Mouse (Mus musculus): ENCODE data around the gene Fam135a.

Fam135a gene

GRCm38 (mm10) chr1:24099926-24100869 is at the start of gene Fam135a:
Gene Fam135a, minus strand, starts transcription at chr1:24100341.
- DNase-seq (ENCODE audit: low read depth, low spot score) = no peak

GRCm38 (mm10) chr1:24143504-24143903 is 43.4 kb upstream of the Fam135a start:
- no peak for DNase-seq (ENCODE audit: low read depth, low spot score)

- no peak for DNase-seq (ENCODE audit: low read depth, low spot score)
Measured at GRCm38 (mm10) chr1:24140555-24140954, 40.4 kb upstream of the Fam135a start.

GRCm38 (mm10) chr1:24137133-24137532 is 37.0 kb upstream of the Fam135a start:
- DNase-seq (ENCODE audit: low read depth, low spot score) = peak; percentile 1

GRCm38 (mm10) chr1:24134792-24135191 is 34.7 kb upstream of the Fam135a start:
- DNase-seq (ENCODE audit: low read depth, low spot score) = no peak

GRCm38 (mm10) chr1:24133853-24134252 is 33.7 kb upstream of the Fam135a start:
- no peak for DNase-seq (ENCODE audit: low read depth, low spot score)

GRCm38 (mm10) chr1:24127866-24128265 is 27.7 kb upstream of the Fam135a start:
- no peak for DNase-seq (ENCODE audit: low read depth, low spot score)

GRCm38 (mm10) chr1:24124610-24125009 is 24.5 kb upstream of the Fam135a start:
- DNase-seq (ENCODE audit: low read depth, low spot score) = no peak

- no peak for DNase-seq (ENCODE audit: low read depth, low spot score)
Measured at GRCm38 (mm10) chr1:24122582-24122981, 22.4 kb upstream of the Fam135a start.

GRCm38 (mm10) chr1:24107971-24108773 is 8.0 kb upstream of the Fam135a start:
- DNase-seq (ENCODE audit: low read depth, low spot score) = no peak

GRCm38 (mm10) chr1:24107378-24107777 is 7.2 kb upstream of the Fam135a start:
- no peak for DNase-seq (ENCODE audit: low read depth, low spot score)

- DNase-seq (ENCODE audit: low read depth, low spot score) = no peak
Measured at GRCm38 (mm10) chr1:24102579-24103149, 2.5 kb upstream of the Fam135a start.

GRCm38 (mm10) chr1:24100870-24101358 is 773 bp upstream of the Fam135a start:
- no peak for DNase-seq (ENCODE audit: low read depth, low spot score)

- DNase-seq (ENCODE audit: low read depth, low spot score) = no peak
Measured at GRCm38 (mm10) chr1:24099541-24099925, 608 bp downstream of the Fam135a start.

GRCm38 (mm10) chr1:24097541-24097940 is 2.6 kb downstream of the Fam135a start:
- no peak for DNase-seq (ENCODE audit: low read depth, low spot score)

- DNase-seq (ENCODE audit: low read depth, low spot score) = no peak
Measured at GRCm38 (mm10) chr1:24092414-24092813, 7.7 kb downstream of the Fam135a start.

GRCm38 (mm10) chr1:24090603-24091002 is 9.5 kb downstream of the Fam135a start:
- DNase-seq (ENCODE audit: low read depth, low spot score) = no peak

- DNase-seq (ENCODE audit: low read depth, low spot score) = no peak
Measured at GRCm38 (mm10) chr1:24090094-24090493, 10.0 kb downstream of the Fam135a start.

GRCm38 (mm10) chr1:24086176-24086575 is 14.0 kb downstream of the Fam135a start:
- no peak for DNase-seq (ENCODE audit: low read depth, low spot score)

GRCm38 (mm10) chr1:24074396-24074795 is 25.7 kb downstream of the Fam135a start:
- DNase-seq (ENCODE audit: low read depth, low spot score) = no peak

- DNase-seq (ENCODE audit: low read depth, low spot score) = no peak
Measured at GRCm38 (mm10) chr1:24073386-24074248, 26.5 kb downstream of the Fam135a start.
